Mouse (Mus musculus) heart, adult 8-10 months (tissue): Measurements from ENCODE around the gene Hdac5. TPM values are rescaled to one million over a fixed set of nuclear protein-coding genes. Genes with fewer than 3 reads are reported as not detected.
A peak's percentile ranks its signal among the peaks of the same experiment; 100 is the strongest.

ENCODE experiments used
- DNase-seq: peaks from one replicate; pipeline ENCODE4 v3.0.0; 2022; ENCODE audit warnings: low spot score
- total RNA-seq, 4 experiments: library from RNA; stranded (reverse); gene quantifications; 2 replicates each; pipeline ENCODE4 v1.2.4; 2022

The Hdac5 gene
- total RNA-seq, 4 experiments from 2014 or later = 114 to 136 (median 121) TPM

GRCm38 (mm10) chr11:102216056-102216885, 13.7 kb downstream of the Hdac5 start:
- no peak for DNase-seq

GRCm38 (mm10) chr11:102215511-102215910, 14.5 kb downstream of the Hdac5 start:
- no peak for DNase-seq

DNA sequence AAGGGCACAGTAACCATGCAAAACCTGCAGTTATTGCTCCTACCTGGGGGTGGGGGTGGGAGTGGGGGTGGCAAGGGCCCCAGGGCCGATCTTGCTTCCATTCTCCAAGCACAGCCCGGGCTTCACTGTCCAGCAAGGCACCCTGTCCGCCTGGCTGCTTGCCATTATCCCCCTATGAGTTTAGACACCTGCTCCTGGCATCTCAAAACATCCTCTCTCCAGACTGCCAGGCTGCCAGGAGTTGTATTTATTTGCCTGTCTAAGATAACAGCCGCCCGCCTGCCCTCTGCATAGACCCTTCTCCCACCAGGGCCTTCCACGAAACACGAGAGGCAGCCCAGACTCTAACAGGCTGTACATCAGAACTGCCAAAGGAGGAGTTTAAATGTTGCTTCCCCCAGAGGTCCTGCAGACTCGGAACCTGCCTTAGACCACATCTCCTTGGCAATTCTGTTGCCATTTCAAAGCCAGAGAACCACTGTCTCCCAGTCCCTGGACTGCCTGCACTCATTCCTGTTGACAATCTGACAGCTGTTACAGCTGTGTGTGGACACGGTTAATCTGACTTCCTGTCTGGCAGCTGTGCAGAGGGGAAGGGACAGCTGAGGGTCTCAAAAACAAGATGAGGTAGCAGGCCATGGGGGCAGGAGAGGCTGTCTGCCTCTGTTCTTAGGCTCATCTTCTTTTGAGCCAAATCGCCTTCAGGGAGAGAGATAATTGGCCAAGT, 15.4 kb downstream of the Hdac5 start:
- no peak for DNase-seq

GRCm38 (mm10) chr11:102211936-102212341, 18.0 kb downstream of the Hdac5 start:
- DNase-seq = no peak

DNA sequence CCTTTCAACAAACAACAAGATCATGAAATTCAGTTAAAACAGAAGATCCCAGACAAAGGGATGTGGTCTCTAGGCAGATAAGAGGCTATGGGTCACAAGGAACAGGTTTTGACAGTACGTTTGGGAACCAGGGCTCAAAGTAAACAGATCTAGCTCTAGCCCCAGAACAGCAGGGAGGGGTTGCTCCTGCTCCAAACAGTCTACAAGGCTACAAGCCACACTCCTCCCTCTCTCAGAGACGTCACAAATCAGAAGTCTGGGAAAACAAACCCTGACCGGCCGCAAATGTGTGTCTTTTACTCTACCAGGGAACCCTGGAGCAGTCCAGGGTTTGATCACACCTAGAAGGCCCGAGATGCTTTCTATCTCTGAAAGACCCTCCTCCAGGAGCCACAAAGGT, 19.0 kb downstream of the Hdac5 start:
- no peak for DNase-seq

DNA sequence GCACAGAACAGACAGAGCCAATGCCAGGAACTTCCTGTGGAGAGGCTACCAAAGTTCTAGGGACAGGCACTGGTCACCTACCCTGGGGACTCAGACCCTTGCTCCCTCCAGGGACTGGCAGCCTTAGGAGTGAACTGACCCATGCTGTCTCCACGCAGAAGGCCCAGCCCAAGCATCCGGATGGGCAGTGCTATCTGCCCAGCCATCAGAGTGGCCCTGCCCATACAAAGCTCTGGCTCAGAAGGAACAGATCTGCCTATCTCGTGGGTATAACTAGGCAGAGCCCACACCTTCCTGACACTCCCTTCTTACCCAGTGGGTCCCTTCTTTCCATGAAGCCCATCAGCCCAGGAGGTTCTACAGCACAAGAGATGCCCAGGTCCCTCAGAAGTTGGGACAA, 19.8 kb downstream of the Hdac5 start:
- no peak for DNase-seq

- DNase-seq = no peak
Observed at GRCm38 (mm10) chr11:102209742-102210141, 20.2 kb downstream of the Hdac5 start.

DNA sequence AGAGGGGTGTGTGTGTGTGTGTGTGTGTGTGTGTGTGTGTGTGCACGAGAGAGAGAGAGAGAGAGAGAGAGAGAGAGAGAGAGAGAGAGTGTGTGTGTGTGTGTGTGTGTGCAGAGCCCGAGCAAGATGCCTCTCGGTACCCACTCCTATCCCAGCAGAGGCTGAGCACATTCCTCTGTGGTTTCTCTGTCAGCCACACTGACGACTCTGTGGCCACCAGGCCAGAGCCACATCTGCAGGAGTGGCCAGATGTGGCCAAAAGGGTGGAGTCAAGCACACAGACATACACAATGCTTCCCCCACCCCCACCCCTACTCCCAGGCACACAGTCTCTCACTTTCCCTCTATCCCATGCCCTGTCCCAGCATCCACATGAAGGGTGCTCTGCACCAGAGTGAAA, 21.1 kb downstream of the Hdac5 start:
- no peak for DNase-seq

DNA sequence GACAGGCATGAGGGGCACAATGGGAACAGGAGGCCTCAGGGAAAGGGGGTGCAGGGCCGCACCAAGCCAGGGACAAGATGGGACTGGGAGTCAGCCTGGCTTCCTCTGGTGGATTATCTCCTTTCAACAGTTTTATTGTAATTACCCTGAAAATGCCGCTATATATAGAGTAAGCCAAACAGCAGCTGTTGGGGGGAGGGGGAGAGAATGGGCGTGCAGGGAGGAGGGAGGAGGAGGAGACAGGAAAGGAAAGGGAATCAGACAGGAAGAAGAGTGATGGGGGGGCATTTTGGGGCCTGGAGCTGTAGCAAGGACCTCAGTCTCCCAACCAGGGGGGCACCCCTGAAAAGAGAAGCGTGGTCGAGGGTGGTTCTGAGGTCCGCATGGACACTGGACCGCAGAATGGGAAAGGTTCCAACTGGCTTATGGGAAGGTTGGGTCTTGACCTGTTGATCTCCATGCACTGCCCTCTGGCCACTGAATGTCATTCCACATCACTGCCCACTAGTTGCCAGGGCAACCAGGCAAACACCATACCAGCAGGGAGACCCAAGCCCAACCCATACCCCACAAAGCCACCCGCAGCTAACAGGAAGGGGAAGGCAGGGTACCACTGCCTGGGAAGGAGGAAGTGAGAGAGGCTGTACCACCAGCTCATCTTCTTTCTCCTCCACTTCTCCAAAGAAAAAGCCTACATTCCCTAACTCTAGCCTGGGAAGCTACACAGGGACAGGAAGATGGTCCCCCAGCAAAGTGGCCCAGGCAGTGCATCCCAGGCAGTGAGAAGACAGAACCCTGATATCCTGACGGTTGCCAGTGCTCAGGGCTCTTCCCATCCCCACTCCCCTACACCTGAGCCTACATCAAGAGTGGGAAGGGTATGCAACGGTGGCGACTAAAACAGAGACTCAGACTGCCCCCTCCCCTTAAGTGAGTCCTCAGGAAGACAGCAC, 21.9 kb downstream of the Hdac5 start:
- no peak for DNase-seq

- DNase-seq = no peak
Observed at GRCm38 (mm10) chr11:102206481-102206880, 23.5 kb downstream of the Hdac5 start.

DNA sequence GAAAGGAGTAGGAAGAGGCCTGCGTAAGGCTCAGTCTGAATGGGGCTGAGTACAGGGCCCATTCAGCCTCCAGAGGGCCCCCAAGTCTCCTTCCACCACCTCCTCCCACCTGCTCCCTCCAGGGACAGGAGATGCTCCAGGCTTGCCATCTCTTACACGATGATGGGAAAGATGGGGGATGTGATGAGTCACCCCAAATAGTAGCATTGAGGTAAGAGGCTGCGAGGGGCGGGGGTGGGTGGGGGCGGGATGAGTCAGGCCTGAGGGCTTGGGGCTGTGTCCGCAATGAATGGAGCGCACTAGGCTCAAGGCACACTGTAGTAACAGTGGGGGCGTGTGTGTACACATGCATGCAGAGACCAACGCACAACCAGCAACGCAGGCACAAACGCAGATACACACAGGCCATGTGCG, 28.6 kb downstream of the Hdac5 start:
- DNase-seq = no peak

GRCm38 (mm10) chr11:102199856-102200255, 30.1 kb downstream of the Hdac5 start:
- DNase-seq = no peak

GRCm38 (mm10) chr11:102198245-102198644, 31.7 kb downstream of the Hdac5 start:
- DNase-seq = no peak

- DNase-seq = no peak
Observed at GRCm38 (mm10) chr11:102196018-102196797, 33.8 kb downstream of the Hdac5 start.

DNA sequence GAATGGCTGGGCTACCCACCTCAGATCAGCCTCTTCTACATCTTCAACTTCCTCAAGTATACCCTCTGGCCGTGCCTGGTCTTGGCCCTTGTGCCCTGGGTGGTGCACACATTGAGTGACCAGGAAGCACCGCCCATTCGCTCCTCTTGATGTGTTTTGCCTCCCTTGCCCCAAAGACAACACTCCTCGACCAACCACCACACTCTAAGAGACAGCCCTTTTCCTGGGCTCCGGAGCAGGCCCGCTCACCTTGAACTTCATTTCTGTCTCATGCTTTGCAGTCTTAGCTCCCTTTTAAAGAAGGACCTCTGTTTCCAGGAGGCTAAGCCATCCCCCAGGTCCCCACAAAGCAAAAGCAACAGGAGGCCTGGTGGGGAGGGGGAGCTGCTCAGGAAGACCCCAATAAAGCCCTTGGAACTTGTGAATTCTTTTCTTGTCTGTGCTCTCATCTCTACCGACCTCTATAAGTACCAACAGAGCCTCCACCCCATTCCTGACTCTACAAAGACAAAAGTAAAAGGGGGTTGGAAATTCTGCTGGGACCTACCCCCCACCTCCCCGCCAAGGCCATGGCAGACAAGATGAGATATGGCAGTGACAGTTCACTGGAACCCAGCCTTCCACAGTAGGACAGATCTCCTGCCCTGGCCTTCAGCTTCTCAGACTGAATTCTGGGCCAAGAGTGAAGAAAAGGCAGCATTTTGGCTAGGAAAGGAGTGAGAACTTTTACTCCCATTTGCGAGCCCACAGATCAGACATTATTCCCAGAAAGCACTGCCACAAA, 36.1 kb downstream of the Hdac5 start:
- no peak for DNase-seq

DNA sequence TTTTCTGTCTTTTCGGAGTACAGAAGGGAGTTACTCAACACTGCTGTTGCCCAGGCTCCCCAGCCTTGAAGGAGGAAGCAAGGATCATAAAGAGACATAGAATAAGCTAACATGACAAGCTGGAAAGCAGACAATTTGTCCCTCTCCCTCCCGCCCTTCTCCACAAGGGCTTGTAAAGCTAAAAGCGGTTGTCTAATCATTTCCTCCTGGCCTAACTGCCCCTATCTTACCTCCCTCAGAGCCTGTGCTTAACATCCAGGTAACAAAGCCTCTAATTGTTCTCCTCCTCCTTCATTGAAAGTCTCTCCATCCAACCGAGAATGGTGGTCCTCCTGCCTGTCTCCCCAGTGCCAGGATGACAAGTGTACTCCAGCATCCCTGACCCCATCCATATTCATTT, 39.1 kb downstream of the Hdac5 start:
- no peak for DNase-seq

DNA sequence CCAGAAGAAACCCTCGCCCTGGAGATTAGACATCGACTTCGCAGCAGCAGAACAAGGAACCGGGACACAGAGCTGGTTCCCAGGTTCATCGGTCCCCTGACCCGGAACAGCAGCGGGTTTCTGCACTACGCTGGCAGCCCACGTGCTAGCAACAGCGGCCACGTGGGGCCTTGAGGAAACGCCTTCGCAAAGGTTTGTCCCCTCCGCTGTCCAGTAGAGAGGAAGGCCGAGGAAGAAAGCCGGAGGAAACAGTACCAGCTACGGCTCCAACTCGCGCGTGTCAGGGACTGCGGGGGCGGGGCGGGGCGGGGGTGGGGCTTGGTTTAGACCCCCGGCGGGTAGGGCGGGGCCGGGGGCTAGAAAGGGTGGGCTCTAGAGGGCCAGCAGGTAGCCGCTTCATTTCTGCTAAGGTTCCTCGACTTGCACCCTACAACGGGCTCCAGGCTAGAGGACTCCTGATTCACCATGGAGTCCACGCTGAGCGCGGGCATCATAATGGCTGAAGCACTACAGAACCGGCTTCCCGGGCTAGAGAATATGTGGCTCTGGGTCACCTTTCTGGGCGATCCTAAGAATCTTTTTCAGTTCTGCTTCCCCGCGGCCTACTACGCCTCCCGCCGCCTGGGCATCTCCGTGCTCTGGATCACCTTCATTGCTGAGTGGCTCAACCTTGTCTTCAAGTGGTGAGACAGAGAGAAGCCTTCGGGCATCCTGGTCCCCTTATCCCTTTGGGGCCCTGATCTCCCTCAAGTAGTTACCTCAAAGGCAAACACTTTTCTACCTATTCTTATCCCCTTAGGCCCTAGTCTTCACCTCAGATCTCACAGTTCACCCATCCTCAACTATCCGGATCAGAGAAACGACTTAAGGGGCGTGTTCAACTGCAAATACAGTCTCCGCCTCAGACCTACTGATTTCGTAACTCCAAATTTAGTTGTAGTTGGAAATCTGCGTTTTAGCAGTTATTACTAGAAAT, 40.2 kb downstream of the Hdac5 start, which contains the start of gene G6pc3:
TSS of gene G6pc3 (plus strand) at position 160 of the 976 bp plus-strand sequence.
- peak; percentile 94 for DNase-seq

DNA sequence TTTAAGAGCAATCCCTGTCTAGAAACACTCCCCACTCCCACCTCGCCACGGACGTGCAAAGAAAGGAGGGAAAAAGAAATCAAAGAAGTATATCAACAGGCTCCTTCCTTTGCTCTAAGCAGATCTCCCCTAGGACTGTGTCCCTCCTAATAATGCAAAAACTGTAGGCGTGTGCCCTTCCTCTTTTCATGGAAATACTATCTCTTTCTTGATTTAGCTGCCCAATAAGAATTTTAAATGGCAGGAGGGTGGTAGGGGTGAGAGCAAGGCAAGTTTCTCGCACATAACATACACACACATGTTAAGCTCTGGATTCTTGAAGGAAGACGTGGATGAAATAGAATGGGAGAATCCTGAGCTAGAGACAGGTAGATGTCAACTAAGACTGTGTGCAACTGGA, 41.0 kb downstream of the Hdac5 start:
- no peak for DNase-seq

- no peak for DNase-seq
Observed at GRCm38 (mm10) chr11:102186235-102186634, 43.7 kb downstream of the Hdac5 start.
